Mouse (Mus musculus): ENCODE measurements at regions not wholly inside any gene's neighbourhood (a gene's known extent, or its start where the extent isn't known, plus 50 kb on each side); places are given as distances from the start of the nearest gene placed in this dataset.

- no peak for DNase-seq (ENCODE audit: low read depth in 1 of 2, low spot score in 2 of 2)
Observed at GRCm38 (mm10) chr1:75612083-75612720, 66.1 kb downstream of the Slc4a3 start.

- no peak for DNase-seq (ENCODE audit: low read depth in 1 of 2, low spot score in 2 of 2)
Observed at GRCm38 (mm10) chr1:75613206-75613605, 67.1 kb downstream of the Slc4a3 start.

GRCm38 (mm10) chr1:75616971-75617370, 70.9 kb downstream of the Slc4a3 start:
- DNase-seq (ENCODE audit: low read depth in 1 of 2, low spot score in 2 of 2), result no peak

- DNase-seq (ENCODE audit: low read depth in 1 of 2, low spot score in 2 of 2), result no peak
Observed at GRCm38 (mm10) chr1:75618367-75618790, 72.3 kb downstream of the Slc4a3 start.

- no peak for DNase-seq (ENCODE audit: low read depth in 1 of 2, low spot score in 2 of 2)
Observed at GRCm38 (mm10) chr1:75630287-75630686, 84.2 kb downstream of the Slc4a3 start.

GRCm38 (mm10) chr1:75631729-75632128, 85.7 kb downstream of the Slc4a3 start:
- DNase-seq (ENCODE audit: low read depth in 1 of 2, low spot score in 2 of 2), result no peak

- no peak for DNase-seq (ENCODE audit: low read depth in 1 of 2, low spot score in 2 of 2)
Observed at GRCm38 (mm10) chr1:75635591-75635990, 89.5 kb downstream of the Slc4a3 start.

GRCm38 (mm10) chr1:75639031-75640001, 93.2 kb downstream of the Slc4a3 start:
- DNase-seq (ENCODE audit: low read depth in 1 of 2, low spot score in 2 of 2), result no peak

- DNase-seq (ENCODE audit: low read depth in 1 of 2, low spot score in 2 of 2), result no peak
Observed at GRCm38 (mm10) chr1:75642496-75642895, 96.4 kb downstream of the Slc4a3 start.

- DNase-seq (ENCODE audit: low read depth in 1 of 2, low spot score in 2 of 2), result no peak
Observed at GRCm38 (mm10) chr1:75652547-75652946, 106.5 kb downstream of the Slc4a3 start.

- DNase-seq (ENCODE audit: low read depth in 1 of 2, low spot score in 2 of 2), result no peak
Observed at GRCm38 (mm10) chr1:75652987-75653573, 107.0 kb downstream of the Slc4a3 start.

- no peak for DNase-seq (ENCODE audit: low read depth in 1 of 2, low spot score in 2 of 2)
Observed at GRCm38 (mm10) chr1:75653671-75654076, 107.6 kb downstream of the Slc4a3 start.

GRCm38 (mm10) chr1:75656592-75656991, 110.5 kb downstream of the Slc4a3 start:
- DNase-seq (ENCODE audit: low read depth in 1 of 2, low spot score in 2 of 2), result no peak

- DNase-seq (ENCODE audit: low read depth in 1 of 2, low spot score in 2 of 2), result no peak
Observed at GRCm38 (mm10) chr1:75660336-75661100, 114.5 kb downstream of the Slc4a3 start.

- DNase-seq (ENCODE audit: low read depth in 1 of 2, low spot score in 2 of 2), result no peak
Observed at GRCm38 (mm10) chr1:75662141-75662990, 116.3 kb downstream of the Slc4a3 start.

GRCm38 (mm10) chr1:75667736-75668269, 121.7 kb downstream of the Slc4a3 start:
- no peak for DNase-seq (ENCODE audit: low read depth in 1 of 2, low spot score in 2 of 2)

GRCm38 (mm10) chr1:75676295-75676694, 130.2 kb downstream of the Slc4a3 start:
- no peak for DNase-seq (ENCODE audit: low read depth in 1 of 2, low spot score in 2 of 2)

GRCm38 (mm10) chr1:75677695-75678094, 131.6 kb downstream of the Slc4a3 start:
- DNase-seq (ENCODE audit: low read depth in 1 of 2, low spot score in 2 of 2), result no peak

GRCm38 (mm10) chr1:75678279-75678678, 132.2 kb downstream of the Slc4a3 start:
- no peak for DNase-seq (ENCODE audit: low read depth in 1 of 2, low spot score in 2 of 2)

GRCm38 (mm10) chr1:75680366-75680765, 134.3 kb downstream of the Slc4a3 start:
- no peak for DNase-seq (ENCODE audit: low read depth in 1 of 2, low spot score in 2 of 2)
